Mouse (Mus musculus) embryonic fibroblast, embryonic 13.5 days (primary cell): ENCODE data around the gene Nat14.

Experiments
- CTCF ChIP-seq: IDR thresholded peaks from 2 replicates; pipeline ENCODE4 v1.5.1; 2011; ENCODE audit warnings: mild to moderate bottlenecking, control low read depth, low read length, moderate library complexity, borderline replicate concordance; ENCODE audit not compliant: insufficient read depth
- POLR2A ChIP-seq: IDR thresholded peaks from 2 replicates; pipeline ENCODE4 v1.6.1; 2011; ENCODE audit warnings: low read depth, mild to moderate bottlenecking, control low read depth, low read length, moderate library complexity

- no peak for TF ChIP-seq CTCF
- no peak for TF ChIP-seq POLR2A
Measured at GRCm38 (mm10) chr7:4926849-4927248, 5.0 kb downstream of the Nat14 start.
